Mouse (Mus musculus) stomach, postnatal 0 days (tissue): ENCODE results near the gene Chst14. TPM values are rescaled to one million over a fixed set of nuclear protein-coding genes. Genes with fewer than 3 reads are reported as not detected.

Experiments used
- ATAC-seq: fragments of 200-750 bp; cut with Nextera tagmentation; 2 replicates; pipeline ENCODE4 v1.8.0; 2017; ENCODE audit not compliant: low FRiP score, low TSS enrichment
- DNase-seq: peaks from one replicate; pipeline ENCODE4 v3.0.0-alpha.2; 2016; ENCODE audit warnings: low spot score
- H3K27ac ChIP-seq: fragments of 300-500 bp; sonication (generic); replicated peaks from 2 replicates; pipeline ENCODE4 v1.5.1; 2014; ENCODE audit warnings: mild to moderate bottlenecking, control low read depth
- H3K27me3 ChIP-seq: fragments of 300-500 bp; sonication (generic); 2 replicates; pipeline ENCODE4 v1.6.1; 2014; ENCODE audit warnings: low read length; ENCODE audit not compliant: control insufficient read depth, insufficient read depth
- H3K36me3 ChIP-seq: fragments of 300-500 bp; sonication (generic); 2 replicates; pipeline ENCODE4 v1.6.1; 2014; ENCODE audit warnings: low read length, mixed read lengths; ENCODE audit not compliant: control insufficient read depth, insufficient read depth
- H3K4me1 ChIP-seq: fragments of 300-500 bp; sonication (generic); replicated peaks from 2 replicates; pipeline ENCODE4 v1.6.1; 2014; ENCODE audit warnings: antibody characterized with exemption; ENCODE audit not compliant: control insufficient read depth, insufficient read depth
- H3K4me2 ChIP-seq: fragments of 300-500 bp; sonication (generic); replicated peaks from 2 replicates; pipeline ENCODE4 v1.6.1; 2014; ENCODE audit warnings: low read depth, mild to moderate bottlenecking, control low read depth, moderate library complexity
- H3K4me3 ChIP-seq: fragments of 300-500 bp; sonication (generic); 2 replicates; pipeline ENCODE4 v1.5.1; 2014; ENCODE audit warnings: low read depth, low read length, control low read depth
- H3K9ac ChIP-seq: fragments of 300-500 bp; sonication (generic); 2 replicates; pipeline ENCODE4 v1.6.1; 2014; ENCODE audit warnings: mild to moderate bottlenecking, low read length, control low read depth, mixed read lengths
- H3K9me3 ChIP-seq: fragments of 300-500 bp; sonication (generic); 2 replicates; pipeline ENCODE4 v1.6.1; 2016; ENCODE audit warnings: low read length; ENCODE audit not compliant: control insufficient read depth
- CTCF ChIP-seq: IDR thresholded peaks from 2 replicates; pipeline ENCODE4 v1.5.1; 2016; ENCODE audit warnings: antibody characterized with exemption, low read depth, mild to moderate bottlenecking, moderate library complexity
- EP300 ChIP-seq: optimal IDR thresholded peaks from 2 replicates; pipeline ENCODE3; 2016; ENCODE audit warnings: antibody characterized with exemption
- WGBS: fragments of 180-500 bp; shearing (Covaris S2); extraction: QIAGEN DNeasy Blood & Tissue Kit; methylation state at CpG from one replicate; pipeline ENCODE4 v1.1.7; 2014; 5-methylcytosine and 5-hydroxymethylcytosine counted together
- polyA plus RNA-seq: library from polyadenylated mRNA; unstranded; fragments of >200 nt; fragmentation: Nextera tagmentation; extraction: Ambion mirVana; gene quantifications from 2 replicates; pipeline ENCODE4 v1.2.1, GENCODE M21; 2015

Gene Chst14
- 13.6 and 14.2 TPM in 2 replicates for polyA plus RNA-seq

GRCm38 (mm10) chr2:118926361-118926997 lies at the start of gene Chst14:
Chst14 (plus strand) TSS chr2:118926496.
- peak; percentile 91 for ATAC-seq

GRCm38 (mm10) chr2:118881019-118881418 lies 45.3 kb upstream of the Chst14 start:
- H3K4me2 ChIP-seq, result no peak overlapping the region
- H3K4me3 ChIP-seq, result no peak overlapping the region
- no peak overlapping the region for H3K27ac ChIP-seq
- H3K27me3 ChIP-seq, result no peaks in the 10 kb centered on the region
- TF ChIP-seq CTCF, result no peak
- no peak for TF ChIP-seq EP300
- no peaks in the 10 kb centered on the region; the same call in 1 of the 2 replicates for H3K36me3 ChIP-seq
- no peak overlapping the region for H3K9ac ChIP-seq
- H3K9me3 ChIP-seq, result no peaks in the 10 kb centered on the region
- DNase-seq (no peak), ATAC-seq (no peak)
- no peaks in the 10 kb centered on the region for H3K4me1 ChIP-seq
- 75% methylated on average over 4 of the region's 4 CpGs for WGBS

More at GRCm38 (mm10) chr2:118926361-118926997, at the start of gene Chst14:
- 2% methylated on average over 44 of the region's 47 CpGs for WGBS
- Histone ChIP-seq H3K4me3 (peak within 1 kb of the TSS; percentile 79), H3K36me3 (peaks cover 4% of the 10 kb centered on the region), H3K27me3 (no peaks in the 10 kb centered on the region), H3K4me1 (0 out of 2 replicates have a peak, but pooled peaks cover 5% of the 10 kb centered on the region), H3K9me3 (no peaks in the 10 kb centered on the region), H3K9ac (peak within 1 kb of the TSS; percentile 83), H3K4me2 (peak within 1 kb of the TSS; percentile 97), H3K27ac (peak within 1 kb of the TSS; percentile 75)
- no peak for TF ChIP-seq CTCF
- TF ChIP-seq EP300, result no peak
- peak; percentile 80 for DNase-seq

GRCm38 (mm10) chr2:118881956-118882355 lies 44.3 kb upstream of the Chst14 start:
- Histone ChIP-seq H3K27me3 (no peaks in the 10 kb centered on the region), H3K4me3 (no peak overlapping the region), H3K9ac (no peak overlapping the region), H3K9me3 (no peaks in the 10 kb centered on the region), H3K27ac (no peak overlapping the region), H3K36me3 (no peaks in the 10 kb centered on the region), H3K4me2 (no peak overlapping the region), H3K4me1 (no peaks in the 10 kb centered on the region)
- WGBS, result 69% methylated on average over 5 of the region's 5 CpGs
- ATAC-seq, result no peak
- TF ChIP-seq EP300 (no peak), CTCF (no peak)
- DNase-seq, result no peak

GRCm38 (mm10) chr2:118882840-118883679 lies 43.2 kb upstream of the Chst14 start:
- WGBS, result 4% methylated on average over 32 of the region's 32 CpGs
- H3K36me3 ChIP-seq, result no peaks in the 10 kb centered on the region
- peak overlapping the region; percentile 69 for H3K4me2 ChIP-seq
- peak overlapping the region; percentile 55; the same call in 1 of the 2 replicates for H3K9ac ChIP-seq
- DNase-seq (peak; percentile 86), ATAC-seq (peak; percentile 87)
- peak overlapping the region; percentile 36; the same call in 1 of the 2 replicates for H3K4me3 ChIP-seq
- H3K4me1 ChIP-seq, result no peaks in the 10 kb centered on the region
- H3K27ac ChIP-seq, result 0 out of 2 replicates have a peak overlapping the region, but pooled peaks have one; percentile 35
- no peak for TF ChIP-seq EP300
- TF ChIP-seq CTCF, result peak; percentile 99
- H3K9me3 ChIP-seq, result no peaks in the 10 kb centered on the region
- H3K27me3 ChIP-seq, result no peaks in the 10 kb centered on the region

GRCm38 (mm10) chr2:118887440-118887839 lies 38.9 kb upstream of the Chst14 start:
- ATAC-seq (no peak), DNase-seq (no peak)
- Histone ChIP-seq H3K9ac (no peak overlapping the region), H3K4me3 (no peak overlapping the region), H3K36me3 (no peaks in the 10 kb centered on the region), H3K4me1 (no peaks in the 10 kb centered on the region), H3K4me2 (no peak overlapping the region), H3K27me3 (no peaks in the 10 kb centered on the region; the same call in 1 of the 2 replicates), H3K27ac (no peak overlapping the region), H3K9me3 (no peaks in the 10 kb centered on the region)
- TF ChIP-seq CTCF (no peak), EP300 (no peak)
- 53% methylated on average over 13 of the region's 13 CpGs for WGBS
